Mouse (Mus musculus) duodenum, adult 2 months (tissue): ENCODE data around the gene Tigd3. TPM values are rescaled to one million over a fixed set of nuclear protein-coding genes. Genes with fewer than 3 reads are reported as not detected.

Source experiments
- polyA plus RNA-seq: library from polyadenylated mRNA; depleted of rRNA; stranded (reverse); fragments of >200 nt; gene quantifications from 2 replicates; pipeline ENCODE4 v1.2.3, GENCODE M21; 2012; ENCODE audit warnings: low replicate concordance; rRNA removed

Gene Tigd3
- polyA plus RNA-seq: 1.5 and 2.8 TPM in 2 replicates

DNA sequence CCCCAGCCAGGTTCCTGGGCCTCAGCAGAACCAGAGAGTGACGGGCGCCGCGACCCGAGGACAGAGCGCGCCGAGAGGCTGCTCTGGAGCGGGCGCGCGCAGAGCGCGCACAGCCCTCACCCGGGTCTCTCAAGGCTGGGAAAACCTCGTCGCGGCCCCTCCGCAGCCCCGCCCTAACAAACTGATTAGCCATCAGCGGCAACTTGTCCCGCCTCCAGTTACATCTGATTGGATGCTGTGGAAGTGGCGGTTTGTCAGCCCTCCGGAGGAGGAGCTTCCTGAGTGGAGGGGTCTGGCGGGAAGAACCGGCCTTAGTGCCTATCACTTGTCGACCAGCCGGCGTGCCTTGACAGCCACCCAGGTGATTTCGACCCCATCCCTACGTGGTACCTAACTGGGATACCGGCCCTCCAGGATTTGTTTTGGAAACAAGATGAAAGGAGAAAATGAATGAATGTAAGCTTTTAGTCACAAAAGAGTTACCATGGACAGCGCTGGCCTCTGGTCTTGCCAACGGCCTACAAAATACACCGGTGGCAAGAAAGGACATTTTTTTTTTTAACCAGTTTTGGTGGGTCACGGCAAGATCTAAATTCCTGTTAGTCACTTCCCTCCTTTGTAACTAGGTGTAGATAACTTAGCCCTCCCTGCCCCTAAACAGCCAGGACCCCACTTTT lies at the start of gene Tigd3:
Gene Tigd3, minus strand, starts transcription at position 148 of the 677 bp plus-strand sequence.

GRCm38 (mm10) chr19:5924713-5925093 lies 30.8 kb upstream of the Tigd3 start, which contains the start of gene Cdc42ep2:
TSS of gene Cdc42ep2 (minus strand) at chr19:5924816.

DNA sequence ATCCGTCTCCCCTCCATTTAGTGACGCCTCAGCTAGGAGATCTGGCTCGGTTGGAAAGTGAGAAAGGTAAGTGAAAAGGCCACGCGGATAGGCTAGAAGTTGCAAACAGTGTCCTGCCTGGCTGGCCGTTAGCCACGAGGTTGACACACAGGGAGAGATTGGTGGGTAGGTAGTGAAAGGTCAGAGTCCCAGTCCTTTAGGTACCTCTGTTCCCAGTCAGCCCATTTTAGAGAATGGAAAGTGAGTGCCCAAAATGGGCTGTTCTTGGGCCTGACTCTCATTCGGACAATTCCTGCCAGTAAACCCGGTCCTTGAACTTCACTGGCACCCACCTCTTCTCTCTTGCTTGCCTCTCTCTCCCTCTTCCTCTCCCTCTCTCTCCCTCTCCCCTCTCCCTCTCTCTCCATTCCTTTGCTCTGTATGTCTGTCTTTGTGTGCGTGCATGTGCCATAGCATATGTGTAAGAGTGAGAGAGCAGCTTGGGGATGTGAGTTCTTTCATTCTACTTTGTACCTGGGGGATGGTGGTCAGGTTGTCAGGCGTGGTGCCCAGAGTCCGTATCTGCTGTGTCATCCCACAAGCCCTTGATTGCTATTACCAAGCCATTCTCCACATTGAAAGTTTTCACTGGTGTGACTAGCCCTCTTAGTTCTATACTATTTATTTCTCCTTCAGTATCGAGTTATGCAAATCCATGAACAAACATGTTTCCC lies 19.2 kb upstream of the Tigd3 start, which contains the start of gene Dpf2:
Gene Dpf2, minus strand, starts transcription at position 4 of the 713 bp plus-strand sequence.

GRCm38 (mm10) chr19:5877618-5878361 lies 16.2 kb downstream of the Tigd3 start, which contains the start of gene Slc25a45:
TSS of gene Slc25a45 (plus strand) at chr19:5877808.

DNA sequence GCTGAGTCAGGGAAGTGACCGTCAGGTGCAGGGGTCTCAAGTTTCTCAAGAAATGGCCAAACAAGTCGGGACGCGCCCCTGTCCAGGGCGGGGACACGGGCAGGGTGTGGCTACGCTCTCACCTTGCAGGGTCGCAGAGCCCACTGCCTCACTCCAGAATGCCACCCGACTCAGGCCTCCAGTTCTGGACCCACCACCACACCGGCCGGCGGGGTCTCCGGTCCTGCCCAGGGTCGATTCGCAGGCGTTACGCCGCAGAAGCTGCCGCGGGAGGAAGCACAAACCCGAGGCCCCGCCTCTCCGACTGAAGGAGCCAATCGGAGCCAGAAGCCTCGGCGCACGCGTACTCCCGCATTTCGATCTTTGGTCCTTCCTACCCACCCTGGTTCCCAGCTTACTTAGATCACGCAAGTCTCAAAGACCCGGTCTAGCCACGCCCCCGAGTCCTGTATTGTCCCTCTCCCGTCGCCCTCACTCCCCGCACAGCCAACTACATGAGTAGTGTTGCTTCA lies 18.9 kb downstream of the Tigd3 start, which contains the start of gene Frmd8:
Gene Frmd8, minus strand, starts transcription at position 306 of the 512 bp plus-strand sequence.

Other genes with a start within 250 kb of the Tigd3 start
- 31.8 and 39.3 TPM in 2 replicates for gene Sipa1, start 230.4 kb downstream of the Tigd3 start, polyA plus RNA-seq
- gene Map3k11, start 205.4 kb downstream of the Tigd3 start, polyA plus RNA-seq: 93.9 and 146 TPM in 2 replicates
- gene Pcnx3, start 205.2 kb downstream of the Tigd3 start, polyA plus RNA-seq: 123 and 125 TPM in 2 replicates
- gene Kcnk7, start 189.8 kb downstream of the Tigd3 start, polyA plus RNA-seq: 0.49 TPM in 1 of 2 replicates, not detected in the other
- gene Ehbp1l1, start 167.8 kb downstream of the Tigd3 start, polyA plus RNA-seq: 67.9 and 83.9 TPM in 2 replicates
- 93.2 and 129 TPM in 2 replicates for gene Fam89b, start 164.5 kb downstream of the Tigd3 start, polyA plus RNA-seq
- gene Ltbp3, start 153.2 kb downstream of the Tigd3 start, polyA plus RNA-seq: 22.6 and 31.6 TPM in 2 replicates
- gene Scyl1, start 122.7 kb downstream of the Tigd3 start, polyA plus RNA-seq: 42.2 and 55.8 TPM in 2 replicates
- gene Frmd8, start 18.9 kb downstream of the Tigd3 start, polyA plus RNA-seq: 28.3 and 53.0 TPM in 2 replicates
- 349 and 397 TPM in 2 replicates for gene Slc25a45, start 16.3 kb downstream of the Tigd3 start, polyA plus RNA-seq
- gene Dpf2, start 18.9 kb upstream of the Tigd3 start, polyA plus RNA-seq: 46.6 and 58.0 TPM in 2 replicates
- 9.9 and 31.6 TPM in 2 replicates for gene Cdc42ep2, start 30.7 kb upstream of the Tigd3 start, polyA plus RNA-seq
- gene Pola2, start 70.1 kb upstream of the Tigd3 start, polyA plus RNA-seq: 29.4 and 31.2 TPM in 2 replicates
- not detected in 2 replicates for gene Slc22a20, start 92.0 kb upstream of the Tigd3 start, polyA plus RNA-seq
- 53.6 and 106 TPM in 2 replicates for gene Capn1, start 121.7 kb upstream of the Tigd3 start, polyA plus RNA-seq
- gene Syvn1, start 152.4 kb upstream of the Tigd3 start, polyA plus RNA-seq: 87.1 and 103 TPM in 2 replicates
- gene Mrpl49, start 163.6 kb upstream of the Tigd3 start, polyA plus RNA-seq: 11.4 and 11.7 TPM in 2 replicates
- 1,687 and 2,398 TPM in 2 replicates for gene Fau, start 163.7 kb upstream of the Tigd3 start, polyA plus RNA-seq
- 63.5 and 115 TPM in 2 replicates for gene Znhit2, start 167.0 kb upstream of the Tigd3 start, polyA plus RNA-seq
- 57.9 and 67.5 TPM in 2 replicates for gene Tm7sf2, start 174.2 kb upstream of the Tigd3 start, polyA plus RNA-seq
- 42.6 and 68.1 TPM in 2 replicates for gene Vps51, start 183.1 kb upstream of the Tigd3 start, polyA plus RNA-seq
- not detected in 2 replicates for gene Tmem262, start 185.9 kb upstream of the Tigd3 start, polyA plus RNA-seq
- 0.21 and 0.28 TPM in 2 replicates for gene Gm28374, start 188.1 kb upstream of the Tigd3 start, polyA plus RNA-seq
- 103 and 136 TPM in 2 replicates for gene Zfpl1, start 190.8 kb upstream of the Tigd3 start, polyA plus RNA-seq
- gene Cdca5, start 190.8 kb upstream of the Tigd3 start, polyA plus RNA-seq: 2.0 and 2.6 TPM in 2 replicates
- not detected in 2 replicates for gene AC131692.1, start 200.3 kb upstream of the Tigd3 start, polyA plus RNA-seq
- 39.6 and 913 TPM in 2 replicates for gene Naaladl1, start 211.6 kb upstream of the Tigd3 start, polyA plus RNA-seq
- 53.0 and 57.0 TPM in 2 replicates for gene Sac3d1, start 224.5 kb upstream of the Tigd3 start, polyA plus RNA-seq
- 52.8 and 64.5 TPM in 2 replicates for gene Snx15, start 234.2 kb upstream of the Tigd3 start, polyA plus RNA-seq
- 76.0 and 120 TPM in 2 replicates for gene Batf2, start 246.8 kb upstream of the Tigd3 start, polyA plus RNA-seq
- gene Arl2, start 247.4 kb upstream of the Tigd3 start, polyA plus RNA-seq: 116 and 148 TPM in 2 replicates